Mouse (Mus musculus): ENCODE measurements around the gene Cradd. TPM values are rescaled to one million over a fixed set of nuclear protein-coding genes. Genes with fewer than 3 reads are reported as not detected.

Cradd gene
- polyA plus RNA-seq, 1 experiment from 2014 or later: 16.0 TPM

- Histone ChIP-seq H3K9ac (ENCODE audit: low read depth, low read length) (no peak overlapping the region), H3K27me3 (ENCODE audit: control insufficient read depth, insufficient read depth, low read length) (no peaks in the 10 kb centered on the region; the same call in 1 of the 2 replicates), H3K4me1 (replicated peaks; ENCODE audit: control insufficient read depth, insufficient read depth, low read length) (peaks cover 4% of the 10 kb centered on the region; the same call in 1 of the 2 replicates), H3K4me3 (ENCODE audit: low read depth, low read length) (no peak overlapping the region), H3K36me3 (ENCODE audit: control insufficient read depth, insufficient read depth, low read length) (no peaks in the 10 kb centered on the region), H3K9me3 (ENCODE audit: control insufficient read depth, low read length) (no peaks in the 10 kb centered on the region), H3K4me2 (replicated peaks; ENCODE audit: low read depth, low read length) (no peak overlapping the region), H3K27ac (ENCODE audit: low read depth, low read length) (no peak overlapping the region)
- DNase-seq (ENCODE audit: low spot score) (no peak), ATAC-seq (ENCODE audit: low FRiP score) (no peak)
- 83% methylated on average over 8 of the region's 8 CpGs for WGBS
Measured at GRCm38 (mm10) chr10:95180177-95180576, 143.8 kb downstream of the Cradd start.

DNA sequence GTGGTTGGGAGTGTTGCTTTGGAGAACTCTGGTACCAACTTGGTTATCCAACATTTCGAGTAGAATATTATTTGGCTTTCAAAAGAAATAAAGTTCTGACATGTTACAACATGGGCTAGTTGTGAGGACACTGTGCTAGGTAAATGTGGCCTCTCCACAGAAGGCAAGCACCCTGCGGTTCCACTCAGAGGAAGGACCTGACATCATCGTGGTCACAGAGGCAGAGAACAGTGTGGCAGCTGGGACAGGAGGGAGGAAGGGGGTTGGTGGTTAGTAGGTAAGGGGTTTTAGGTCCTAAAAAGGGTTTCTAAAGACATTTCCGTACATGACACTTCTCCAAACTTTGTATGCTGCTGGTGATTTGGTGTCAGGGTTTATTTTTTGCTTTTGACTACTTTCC, 145.1 kb downstream of the Cradd start:
- 73% methylated on average over 4 of the region's 4 CpGs for WGBS
- peaks cover 4% of the 10 kb centered on the region; the same call in 1 of the 2 replicates for H3K4me1 ChIP-seq (replicated peaks; ENCODE audit: control insufficient read depth, insufficient read depth, low read length)
- no peaks in the 10 kb centered on the region for H3K36me3 ChIP-seq (ENCODE audit: control insufficient read depth, insufficient read depth, low read length)
- no peak overlapping the region for H3K27ac ChIP-seq (ENCODE audit: low read depth, low read length)
- H3K4me3 ChIP-seq (ENCODE audit: low read depth, low read length): no peak overlapping the region
- H3K9me3 ChIP-seq (ENCODE audit: control insufficient read depth, low read length): no peaks in the 10 kb centered on the region
- no peak overlapping the region for H3K4me2 ChIP-seq (replicated peaks; ENCODE audit: low read depth, low read length)
- H3K27me3 ChIP-seq (ENCODE audit: control insufficient read depth, insufficient read depth, low read length): no peaks in the 10 kb centered on the region; the same call in 1 of the 2 replicates
- H3K9ac ChIP-seq (ENCODE audit: low read depth, low read length): no peak overlapping the region
- ATAC-seq (ENCODE audit: low FRiP score) (no peak), DNase-seq (ENCODE audit: low spot score) (no peak)

- H3K9me3 ChIP-seq (ENCODE audit: control insufficient read depth, low read length): no peaks in the 10 kb centered on the region
- H3K27ac ChIP-seq (ENCODE audit: low read depth, low read length): no peak overlapping the region
Measured at GRCm38 (mm10) chr10:95175423-95176120, 148.4 kb downstream of the Cradd start.

GRCm38 (mm10) chr10:95174260-95174659, 149.7 kb downstream of the Cradd start:
- Histone ChIP-seq H3K9me3 (ENCODE audit: control insufficient read depth, low read length) (no peaks in the 10 kb centered on the region), H3K4me1 (replicated peaks; ENCODE audit: control insufficient read depth, insufficient read depth, low read length) (peaks cover 4% of the 10 kb centered on the region; the same call in 1 of the 2 replicates), H3K36me3 (ENCODE audit: control insufficient read depth, insufficient read depth, low read length) (no peaks in the 10 kb centered on the region), H3K4me3 (ENCODE audit: low read depth, low read length) (no peak overlapping the region), H3K4me2 (replicated peaks; ENCODE audit: low read depth, low read length) (no peak overlapping the region), H3K9ac (ENCODE audit: low read depth, low read length) (no peak overlapping the region), H3K27ac (ENCODE audit: low read depth, low read length) (no peak overlapping the region), H3K27me3 (ENCODE audit: control insufficient read depth, insufficient read depth, low read length) (no peaks in the 10 kb centered on the region; the same call in 1 of the 2 replicates)
- DNase-seq (ENCODE audit: low spot score): no peak
- ATAC-seq (ENCODE audit: low FRiP score): no peak
- 74% methylated on average over 6 of the region's 6 CpGs for WGBS

More at GRCm38 (mm10) chr10:95175423-95176120, 148.4 kb downstream of the Cradd start:
- Histone ChIP-seq H3K4me3 (ENCODE audit: low read depth, low read length) (no peak overlapping the region), H3K4me2 (replicated peaks; ENCODE audit: low read depth, low read length) (no peak overlapping the region), H3K36me3 (ENCODE audit: control insufficient read depth, insufficient read depth, low read length) (no peaks in the 10 kb centered on the region), H3K4me1 (replicated peaks; ENCODE audit: control insufficient read depth, insufficient read depth, low read length) (peaks cover 4% of the 10 kb centered on the region; the same call in 1 of the 2 replicates), H3K9ac (ENCODE audit: low read depth, low read length) (no peak overlapping the region), H3K27me3 (ENCODE audit: control insufficient read depth, insufficient read depth, low read length) (no peaks in the 10 kb centered on the region; the same call in 1 of the 2 replicates)
- 47% methylated on average over 23 of the region's 26 CpGs for WGBS
- ATAC-seq (ENCODE audit: low FRiP score) (no peak), DNase-seq (ENCODE audit: low spot score) (no peak)

GRCm38 (mm10) chr10:95170721-95171354, 153.1 kb downstream of the Cradd start:
- H3K9ac ChIP-seq (ENCODE audit: low read depth, low read length): no peak overlapping the region
- H3K27me3 ChIP-seq (ENCODE audit: control insufficient read depth, insufficient read depth, low read length): no peaks in the 10 kb centered on the region
- H3K9me3 ChIP-seq (ENCODE audit: control insufficient read depth, low read length): no peaks in the 10 kb centered on the region
- no peak overlapping the region for H3K4me2 ChIP-seq (replicated peaks; ENCODE audit: low read depth, low read length)
- 66% methylated on average over 9 of the region's 9 CpGs for WGBS
- peaks cover 4% of the 10 kb centered on the region; the same call in 1 of the 2 replicates for H3K4me1 ChIP-seq (replicated peaks; ENCODE audit: control insufficient read depth, insufficient read depth, low read length)
- DNase-seq (ENCODE audit: low spot score) (no peak), ATAC-seq (ENCODE audit: low FRiP score) (no peak)
- no peak overlapping the region for H3K27ac ChIP-seq (ENCODE audit: low read depth, low read length)
- H3K4me3 ChIP-seq (ENCODE audit: low read depth, low read length): no peak overlapping the region
- H3K36me3 ChIP-seq (ENCODE audit: control insufficient read depth, insufficient read depth, low read length): no peaks in the 10 kb centered on the region

- H3K9ac ChIP-seq (ENCODE audit: low read depth, low read length): no peak overlapping the region
- H3K36me3 ChIP-seq (ENCODE audit: control insufficient read depth, insufficient read depth, low read length): no peaks in the 10 kb centered on the region
- H3K9me3 ChIP-seq (ENCODE audit: control insufficient read depth, low read length): no peaks in the 10 kb centered on the region
- no peaks in the 10 kb centered on the region for H3K27me3 ChIP-seq (ENCODE audit: control insufficient read depth, insufficient read depth, low read length)
- H3K4me1 ChIP-seq (replicated peaks; ENCODE audit: control insufficient read depth, insufficient read depth, low read length): no peaks in the 10 kb centered on the region
- DNase-seq (ENCODE audit: low spot score): no peak
- ATAC-seq (ENCODE audit: low FRiP score): no peak
- H3K4me2 ChIP-seq (replicated peaks; ENCODE audit: low read depth, low read length): no peak overlapping the region
- H3K27ac ChIP-seq (ENCODE audit: low read depth, low read length): no peak overlapping the region
- no peak overlapping the region for H3K4me3 ChIP-seq (ENCODE audit: low read depth, low read length)
- 76% methylated on average over 2 of the region's 2 CpGs for WGBS
Measured at GRCm38 (mm10) chr10:95164949-95165348, 159.0 kb downstream of the Cradd start.

GRCm38 (mm10) chr10:95162691-95163374, 161.1 kb downstream of the Cradd start:
- no peaks in the 10 kb centered on the region for H3K27me3 ChIP-seq (ENCODE audit: control insufficient read depth, insufficient read depth, low read length)
- H3K9me3 ChIP-seq (ENCODE audit: control insufficient read depth, low read length): no peaks in the 10 kb centered on the region
- ATAC-seq (ENCODE audit: low FRiP score): no peak
- H3K27ac ChIP-seq (ENCODE audit: low read depth, low read length): no peak overlapping the region
- no peak overlapping the region for H3K4me3 ChIP-seq (ENCODE audit: low read depth, low read length)
- no peaks in the 10 kb centered on the region for H3K4me1 ChIP-seq (replicated peaks; ENCODE audit: control insufficient read depth, insufficient read depth, low read length)
- no peak for DNase-seq (ENCODE audit: low spot score)
- H3K4me2 ChIP-seq (replicated peaks; ENCODE audit: low read depth, low read length): no peak overlapping the region
- 66% methylated on average over 8 of the region's 8 CpGs for WGBS
- H3K9ac ChIP-seq (ENCODE audit: low read depth, low read length): no peak overlapping the region
- no peaks in the 10 kb centered on the region for H3K36me3 ChIP-seq (ENCODE audit: control insufficient read depth, insufficient read depth, low read length)

DNA sequence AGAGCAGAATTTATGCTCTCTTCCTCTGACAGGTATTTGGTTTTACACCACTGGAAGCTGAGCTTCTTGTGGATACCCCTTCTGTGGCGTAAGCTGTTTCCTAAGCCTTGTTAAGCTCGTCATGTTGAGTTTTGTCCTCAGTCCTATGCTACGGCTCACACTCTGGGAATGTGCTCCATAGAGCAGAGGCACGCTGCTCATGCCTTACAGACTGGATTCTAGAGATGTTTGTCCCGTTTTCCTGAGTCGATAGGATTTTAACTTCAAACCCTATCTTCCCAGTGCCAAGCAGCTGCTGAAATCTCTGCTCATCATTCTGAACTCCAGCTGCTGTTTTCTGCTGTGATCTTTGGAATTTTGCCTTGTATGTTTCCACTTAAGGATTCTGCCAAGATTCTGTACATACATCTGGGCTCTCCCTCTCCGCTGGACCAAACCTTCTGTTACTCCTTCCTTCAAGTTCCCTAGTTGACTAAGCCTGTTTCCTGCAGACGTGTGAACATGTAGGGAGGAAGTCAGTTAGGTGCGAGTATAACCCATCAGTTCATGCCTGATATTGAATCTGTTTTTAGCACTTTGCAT, 164.2 kb downstream of the Cradd start:
- ATAC-seq (ENCODE audit: low FRiP score): no peak

More for the DNA sequence above, 164.2 kb downstream of the Cradd start:
- Histone ChIP-seq H3K4me2 (replicated peaks; ENCODE audit: low read depth, low read length) (no peak overlapping the region), H3K36me3 (ENCODE audit: control insufficient read depth, insufficient read depth, low read length) (no peaks in the 10 kb centered on the region), H3K4me3 (ENCODE audit: low read depth, low read length) (no peak overlapping the region), H3K4me1 (replicated peaks; ENCODE audit: control insufficient read depth, insufficient read depth, low read length) (no peaks in the 10 kb centered on the region), H3K27ac (ENCODE audit: low read depth, low read length) (no peak overlapping the region), H3K27me3 (ENCODE audit: control insufficient read depth, insufficient read depth, low read length) (no peaks in the 10 kb centered on the region), H3K9ac (ENCODE audit: low read depth, low read length) (no peak overlapping the region), H3K9me3 (ENCODE audit: control insufficient read depth, low read length) (no peaks in the 10 kb centered on the region)
- DNase-seq (ENCODE audit: low spot score): no peak
- 80% methylated on average over 9 of the region's 9 CpGs for WGBS

Measured in hindbrain, embryonic 11.5 days (tissue).